Mouse (Mus musculus): ENCODE results near the gene Rpgrip1l. TPM values are rescaled to one million over a fixed set of nuclear protein-coding genes. Genes with fewer than 3 reads are reported as not detected.

Rpgrip1l gene
- polyA plus RNA-seq, 1 experiment from 2014 or later: 16.5 TPM

Other genes starting within 250 kb of the Rpgrip1l start
- gene Rbl2, start 243.2 kb downstream of the Rpgrip1l start, polyA plus RNA-seq (2014; fragmentation: Nextera tagmentation; extraction: Ambion mirVana): 28.9 and 30.2 TPM in 2 replicates
- 116 and 118 TPM in 2 replicates for gene Aktip, start 113.3 kb downstream of the Rpgrip1l start, polyA plus RNA-seq (2014; fragmentation: Nextera tagmentation; extraction: Ambion mirVana)
- 144 and 167 TPM in 2 replicates for gene Fto, start 263 bp upstream of the Rpgrip1l start, polyA plus RNA-seq (2014; fragmentation: Nextera tagmentation; extraction: Ambion mirVana)

Data from neural tube, embryonic 14.5 days (tissue).